Mouse (Mus musculus) natural killer cell, adult 2 months (primary cell): ENCODE data around the gene 2010005H15Rik.
"Not testable (repeated sequence)": the region's sequence is repeated elsewhere in the genome, so short reads cannot be mapped to it uniquely, and the experiment has no call there.

Experiments used
- DNase-seq, 2 experiments: peaks; one replicate each; pipeline ENCODE4 v3.0.0; 2022; ENCODE audit warnings: low spot score in 2 of 2

2010005H15Rik gene

GRCm38 (mm10) chr16:36221168-36221567 lies at the start of gene 2010005H15Rik:
TSS of gene 2010005H15Rik (plus strand) at chr16:36221468.
- DNase-seq, result not testable (repeated sequence)

- DNase-seq, result no peak
These were observed 45.2 kb upstream of the 2010005H15Rik start for GRCm38 (mm10) chr16:36176108-36176507.

GRCm38 (mm10) chr16:36179910-36180309 lies 41.4 kb upstream of the 2010005H15Rik start:
- no peak for DNase-seq

GRCm38 (mm10) chr16:36183912-36184311 lies 37.4 kb upstream of the 2010005H15Rik start, which contains the start of gene Gm5483:
TSS of gene Gm5483 (plus strand) at chr16:36184212.
- not testable (repeated sequence) for DNase-seq

GRCm38 (mm10) chr16:36199226-36199625 lies 22.0 kb upstream of the 2010005H15Rik start:
- no peak for DNase-seq

- DNase-seq, result no peak
These were observed 17.4 kb upstream of the 2010005H15Rik start for GRCm38 (mm10) chr16:36203846-36204245.

GRCm38 (mm10) chr16:36205684-36206083 lies 15.6 kb upstream of the 2010005H15Rik start:
- DNase-seq, result not testable (repeated sequence)

- no peak for DNase-seq
These were observed 11.3 kb upstream of the 2010005H15Rik start, which contains the start of gene Gm5416 for GRCm38 (mm10) chr16:36209967-36210453. TSS of gene Gm5416 (plus strand) at chr16:36210403.

- DNase-seq, result not testable (repeated sequence)
These were observed 39.3 kb downstream of the 2010005H15Rik start for GRCm38 (mm10) chr16:36260585-36260984.

- not testable (repeated sequence) for DNase-seq
These were observed 55.5 kb downstream of the 2010005H15Rik start, which contains the start of gene Stfa1 for GRCm38 (mm10) chr16:36276796-36277195. TSS of gene Stfa1 (plus strand) at chr16:36276951.

GRCm38 (mm10) chr16:36289140-36289539 lies 67.9 kb downstream of the 2010005H15Rik start:
- no peak for DNase-seq
